Mouse (Mus musculus): ENCODE results near the gene Mitf.

The Mitf gene

DNA sequence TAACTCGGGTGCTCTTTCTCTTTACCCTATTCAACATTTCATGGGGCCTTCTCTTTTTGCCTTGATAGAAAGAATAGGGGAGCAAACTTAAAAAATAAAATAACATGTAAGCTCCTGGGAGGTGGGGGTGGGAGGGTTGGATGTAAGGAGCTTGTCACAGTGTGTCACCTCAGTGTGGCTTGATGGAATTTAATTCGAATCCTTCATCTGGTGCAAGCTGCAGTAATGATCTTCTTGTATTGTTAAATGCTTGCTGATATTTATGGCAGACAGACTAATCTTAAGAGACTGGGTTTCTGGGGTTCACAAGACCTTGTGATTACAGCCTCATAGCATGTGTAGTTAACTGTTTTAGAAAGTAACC is 144.0 kb downstream of the Mitf start:
- DNase-seq (ENCODE audit: low spot score), result no peak

DNA sequence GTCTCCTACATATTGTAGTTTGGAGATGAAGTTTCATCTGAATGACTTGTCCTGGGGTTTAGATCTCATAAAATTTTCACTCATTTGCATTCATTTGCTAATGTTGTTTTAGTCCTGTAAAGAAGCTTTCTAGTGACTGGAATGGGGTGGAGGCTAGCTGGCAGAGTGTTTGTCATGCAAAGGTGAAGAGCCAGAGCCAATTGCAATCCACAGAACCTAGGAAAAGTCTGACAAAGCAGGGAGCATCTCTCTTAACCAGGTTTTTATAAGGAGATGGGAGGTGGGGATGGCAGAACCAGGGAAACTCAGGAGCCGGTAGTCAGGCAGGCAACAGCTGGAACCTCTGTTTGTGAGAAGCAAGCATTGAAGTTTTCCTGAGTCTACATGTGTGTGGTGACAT is 144.9 kb downstream of the Mitf start:
- DNase-seq (ENCODE audit: low spot score), result no peak

DNA sequence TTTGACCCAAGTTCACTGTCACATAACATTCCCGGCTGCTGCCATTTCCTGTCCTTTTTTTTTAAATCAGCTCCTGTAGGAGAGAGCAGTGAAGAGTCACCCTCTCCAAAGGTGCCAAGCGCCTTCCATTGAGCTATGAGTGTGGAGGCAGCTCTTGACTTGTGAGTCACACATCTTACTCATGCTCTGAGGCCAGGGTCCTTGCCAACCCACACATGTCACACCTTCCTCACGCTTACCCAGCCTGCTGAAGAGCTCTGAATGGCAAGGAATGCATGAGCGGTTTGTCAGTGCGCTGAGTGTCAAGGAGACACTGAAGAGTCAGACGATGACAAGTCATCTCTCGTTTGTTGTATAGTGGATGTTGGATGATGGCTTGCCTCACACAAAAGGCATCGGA is 146.0 kb downstream of the Mitf start:
- no peak for DNase-seq (ENCODE audit: low spot score)

DNA sequence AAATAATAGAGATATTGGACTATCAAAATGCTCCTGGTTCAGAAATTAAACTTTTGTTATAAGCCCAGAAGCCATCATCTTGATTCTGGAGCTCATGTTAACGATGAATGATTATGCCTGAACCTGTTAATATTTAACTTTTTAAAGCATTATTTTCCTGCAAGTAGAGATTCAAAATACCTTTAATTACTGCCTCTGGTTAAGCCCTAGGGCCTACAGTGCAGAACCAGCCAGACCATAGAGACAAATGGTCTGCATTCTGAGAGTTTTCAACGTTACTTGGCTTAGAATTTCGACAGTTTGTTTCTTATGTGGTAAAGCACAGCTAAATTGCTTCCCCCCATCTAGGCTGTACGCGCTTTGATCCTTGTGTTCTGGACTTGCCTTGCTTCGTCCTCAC is 149.3 kb downstream of the Mitf start:
- DNase-seq (ENCODE audit: low spot score), result no peak

DNA sequence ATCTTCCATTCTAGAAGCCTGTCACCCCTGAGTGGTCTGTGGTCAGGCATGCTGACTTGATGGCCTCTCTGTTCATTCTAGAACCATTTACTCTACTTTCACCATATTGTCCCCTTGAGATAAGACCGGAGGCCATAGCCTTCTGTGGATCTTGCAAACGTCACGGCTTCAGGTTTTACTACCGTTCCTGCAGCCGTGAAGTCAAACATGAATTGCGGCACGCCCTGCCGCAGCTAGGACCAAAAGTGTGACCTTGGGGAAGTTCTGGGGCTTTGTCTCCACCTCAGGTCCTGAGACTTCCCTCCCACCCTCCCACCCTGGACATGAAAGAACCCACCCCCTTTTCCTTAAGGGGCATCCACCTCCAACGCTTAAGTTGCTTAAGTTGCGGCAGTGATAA is 149.8 kb downstream of the Mitf start:
- no peak for DNase-seq (ENCODE audit: low spot score)

DNA sequence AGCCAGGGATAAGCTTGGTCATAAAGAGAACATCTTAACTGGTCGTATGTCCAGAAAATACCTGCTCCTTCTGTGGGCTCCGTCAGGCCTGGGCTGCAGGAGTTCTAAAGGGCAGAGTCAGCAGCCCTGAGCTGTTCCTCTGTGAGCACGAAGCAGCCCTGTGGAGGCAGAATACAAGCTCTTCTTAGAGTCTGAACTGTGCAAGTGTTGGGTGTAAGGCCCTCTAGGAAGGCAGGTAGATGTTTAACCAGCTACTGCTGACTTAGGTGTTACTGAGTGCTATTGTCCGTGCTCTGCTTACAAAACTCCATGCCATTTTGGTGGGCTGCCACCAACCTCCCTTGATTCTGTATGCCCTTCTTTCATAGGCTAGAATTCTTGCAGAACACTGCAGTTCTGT is 151.4 kb downstream of the Mitf start:
- no peak for DNase-seq (ENCODE audit: low spot score)

DNA sequence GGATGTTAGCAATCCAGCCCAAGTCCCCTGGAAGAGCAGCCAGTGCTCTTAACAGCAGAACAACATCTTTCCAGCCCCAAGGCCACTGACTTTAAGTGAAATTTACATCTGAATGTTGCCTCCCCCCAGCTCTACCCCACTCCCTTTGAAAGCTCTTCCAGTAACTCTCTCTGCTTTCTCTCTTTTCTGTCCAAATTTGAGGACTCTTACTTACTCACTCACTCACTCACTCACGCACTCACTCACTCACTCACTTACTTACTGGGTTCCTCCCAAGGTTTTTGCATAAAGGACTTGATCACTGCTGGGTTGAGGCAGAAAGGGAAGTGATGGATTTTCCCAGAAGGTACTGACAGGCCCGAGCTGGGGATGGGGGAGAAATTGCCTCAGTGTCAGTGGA is 154.9 kb downstream of the Mitf start:
- no peak for DNase-seq (ENCODE audit: low spot score)

DNA sequence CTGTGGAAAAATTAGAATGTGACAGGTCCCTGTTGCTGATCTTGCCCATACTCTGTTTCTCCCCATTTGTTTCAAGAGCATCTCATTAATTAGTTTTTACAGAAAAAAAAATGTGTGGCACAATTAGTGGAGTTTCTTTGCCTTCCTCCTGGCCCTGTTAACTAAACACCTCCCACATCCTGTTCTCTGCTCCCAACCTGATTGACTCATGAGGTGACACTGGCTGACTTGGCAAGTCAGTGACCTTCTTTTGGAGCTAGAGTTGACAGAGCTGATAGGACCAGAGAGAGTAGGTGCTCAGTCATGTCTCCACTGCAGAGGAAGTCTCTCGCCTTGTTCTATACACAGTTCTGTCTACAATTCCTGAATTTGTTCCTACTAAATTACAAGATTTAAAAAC is 155.5 kb downstream of the Mitf start:
- DNase-seq (ENCODE audit: low spot score), result no peak

DNA sequence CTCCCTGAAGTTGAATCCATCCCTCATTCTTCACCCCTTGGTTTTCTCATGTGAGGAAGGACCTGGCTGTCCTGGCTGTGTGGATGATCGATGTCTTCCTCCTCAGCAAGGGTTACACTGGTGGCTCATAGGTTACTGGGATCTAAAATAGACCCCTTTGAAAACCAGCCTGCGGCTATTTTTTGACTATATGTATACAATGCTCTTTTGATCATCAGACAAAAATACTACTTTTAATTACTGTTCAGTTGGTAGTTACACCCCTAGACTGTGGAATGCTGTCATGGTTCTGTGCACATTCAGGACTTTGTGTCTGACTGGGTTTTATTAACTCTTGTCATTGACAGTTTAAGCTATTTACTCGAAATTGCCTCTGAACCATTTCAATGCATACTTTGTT is 157.9 kb downstream of the Mitf start:
- DNase-seq (ENCODE audit: low spot score), result no peak

DNA sequence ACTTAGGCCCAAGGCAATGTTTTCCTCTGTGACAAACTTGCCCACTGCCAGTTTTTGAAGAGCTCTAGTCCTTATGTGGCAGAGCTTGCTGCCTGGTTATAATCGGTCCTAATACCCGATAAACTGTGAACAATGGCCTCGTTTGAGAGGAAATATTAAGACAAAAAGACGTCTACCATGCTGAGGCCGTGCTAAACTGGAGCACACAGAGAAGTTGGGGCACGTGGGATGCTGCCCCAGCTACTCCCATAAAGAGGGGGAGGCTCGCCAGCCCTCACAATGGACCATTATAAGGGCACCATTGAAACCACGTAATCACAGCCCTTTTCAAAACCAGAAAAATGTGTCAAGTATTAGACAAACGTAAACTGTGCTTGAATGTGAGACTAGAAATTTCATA is 174.8 kb downstream of the Mitf start:
- no peak for DNase-seq (ENCODE audit: low spot score)

DNA sequence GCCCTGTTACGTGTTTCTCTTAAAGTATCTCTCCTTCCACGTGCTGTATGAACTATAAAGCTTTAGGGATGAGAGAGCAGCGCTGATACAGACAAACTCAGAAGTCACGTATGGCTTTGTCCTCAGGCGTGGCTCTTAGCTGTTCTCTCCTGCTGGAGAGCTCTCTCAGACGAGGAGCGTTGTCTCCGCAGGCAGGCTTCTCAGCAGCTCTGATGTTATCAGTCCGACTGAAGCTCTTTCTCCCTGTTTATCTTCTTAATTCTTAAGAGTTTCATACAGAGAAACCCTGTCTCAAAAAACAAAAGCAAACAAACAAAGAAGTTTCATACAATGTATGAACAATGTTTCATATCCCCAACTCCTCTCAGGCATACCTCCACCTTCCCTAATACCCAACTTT is 178.8 kb downstream of the Mitf start:
- DNase-seq (ENCODE audit: low spot score), result no peak

DNA sequence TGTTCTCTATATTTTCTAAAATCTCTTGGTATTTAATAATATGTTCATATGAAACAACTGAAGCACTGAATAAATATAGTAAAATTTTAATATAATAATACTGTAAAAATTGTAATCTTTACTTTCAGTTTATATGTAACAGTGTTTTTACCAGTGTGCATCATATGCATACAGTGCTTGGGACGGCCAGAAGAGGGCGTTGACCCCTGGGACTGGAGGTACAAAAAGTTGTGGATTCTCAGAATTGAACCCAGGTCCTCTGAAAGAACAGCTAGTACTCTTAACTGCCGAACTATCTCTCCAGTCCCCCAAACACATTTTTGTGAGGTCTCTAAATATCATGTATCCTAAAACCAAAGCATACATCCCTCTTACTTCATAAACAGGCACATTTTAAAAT is 179.6 kb downstream of the Mitf start:
- DNase-seq (ENCODE audit: low spot score), result no peak

DNA sequence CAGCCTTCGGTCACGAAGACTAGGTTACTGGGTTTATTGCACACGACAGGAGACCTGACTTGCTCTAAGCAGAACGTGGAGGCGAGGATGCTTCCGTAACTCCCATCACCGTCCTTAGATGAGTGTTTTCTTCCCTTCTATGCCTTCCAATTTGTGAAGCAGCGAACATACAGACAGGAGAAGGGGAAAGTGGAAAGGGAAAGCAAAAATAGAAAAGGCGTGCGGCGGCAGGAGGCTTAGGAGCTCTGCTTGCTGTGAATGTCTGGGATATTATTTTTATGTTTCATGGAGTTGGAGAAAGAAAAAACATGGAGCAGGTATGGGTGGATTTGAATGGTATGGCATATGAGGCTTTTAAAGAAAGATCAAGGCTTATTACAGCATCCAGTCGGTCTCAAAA is 186.7 kb downstream of the Mitf start:
- no peak for DNase-seq (ENCODE audit: low spot score)

DNA sequence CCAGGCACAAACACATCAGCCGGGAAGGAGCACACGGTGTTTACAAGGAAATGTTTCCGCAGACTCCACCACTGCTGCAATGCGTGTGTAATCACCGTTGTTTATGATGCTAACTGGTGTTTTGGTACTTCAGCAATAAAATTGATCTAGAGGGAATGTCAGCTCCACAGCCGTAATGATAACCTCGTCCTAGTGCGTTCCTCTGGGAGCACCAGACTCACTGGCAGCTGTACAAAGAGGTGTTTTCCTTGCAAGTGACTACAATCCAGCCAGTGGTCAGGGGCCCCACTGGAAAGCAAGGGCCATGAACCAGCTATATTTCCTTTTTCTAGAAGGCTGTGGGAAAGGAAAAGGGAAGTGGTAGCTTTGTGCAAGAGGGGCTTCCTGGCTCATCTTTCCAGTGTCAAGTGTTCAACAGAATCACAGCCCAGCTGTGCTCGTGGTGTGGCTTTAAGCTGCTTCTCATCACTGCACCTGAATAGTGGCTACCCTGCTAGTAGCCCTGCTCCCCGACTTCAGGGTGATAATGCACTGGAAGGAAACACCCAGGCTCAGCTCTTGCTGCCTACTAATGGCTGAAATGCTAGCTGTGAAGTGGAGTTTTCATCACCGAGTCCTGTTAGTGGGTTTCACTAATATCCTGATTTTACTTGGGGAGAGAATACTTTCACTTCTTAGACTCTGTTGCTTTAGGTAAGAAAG is 188.9 kb downstream of the Mitf start:
- DNase-seq (ENCODE audit: low spot score), result no peak

DNA sequence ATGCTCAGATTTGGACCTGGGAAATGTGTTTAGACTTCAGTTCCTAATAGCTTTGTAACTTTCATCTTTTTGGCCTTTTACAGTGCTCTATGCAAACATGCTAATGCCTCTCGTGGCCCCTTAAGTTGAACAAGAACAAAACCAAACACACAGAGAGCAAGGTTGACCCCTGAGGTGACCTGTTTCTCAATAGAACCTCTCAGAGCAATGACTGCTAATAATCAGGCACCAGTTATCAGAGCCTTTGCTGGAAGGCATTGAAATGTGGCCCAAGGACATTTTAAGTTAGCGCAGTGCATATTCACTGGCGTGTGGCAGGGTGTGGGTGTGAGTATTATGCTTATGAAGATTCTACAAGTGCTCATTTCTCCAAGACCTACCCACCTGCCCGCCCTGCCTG is 194.7 kb downstream of the Mitf start:
- no peak for DNase-seq (ENCODE audit: low spot score)

DNA sequence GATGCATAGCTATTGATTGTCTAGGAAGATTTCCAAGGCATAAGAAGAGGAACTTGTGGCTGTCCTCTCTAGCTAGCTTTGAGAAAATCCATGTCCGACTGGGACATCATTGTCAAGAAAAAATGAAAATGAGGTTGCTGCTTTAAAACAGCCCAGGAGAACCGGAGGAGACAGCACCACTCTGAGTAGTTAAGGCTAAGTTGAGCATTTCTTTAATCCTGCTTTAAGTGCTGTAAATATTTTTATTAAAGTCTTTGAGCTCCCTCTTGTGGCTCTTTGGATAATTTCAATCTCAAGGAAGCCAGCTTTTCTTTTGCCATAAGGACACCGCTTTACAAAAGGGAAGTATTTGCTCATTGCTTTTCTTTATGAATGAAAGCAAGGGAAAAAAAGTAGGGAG is 196.3 kb downstream of the Mitf start:
- peak; percentile 8 for DNase-seq (ENCODE audit: low spot score)

DNA sequence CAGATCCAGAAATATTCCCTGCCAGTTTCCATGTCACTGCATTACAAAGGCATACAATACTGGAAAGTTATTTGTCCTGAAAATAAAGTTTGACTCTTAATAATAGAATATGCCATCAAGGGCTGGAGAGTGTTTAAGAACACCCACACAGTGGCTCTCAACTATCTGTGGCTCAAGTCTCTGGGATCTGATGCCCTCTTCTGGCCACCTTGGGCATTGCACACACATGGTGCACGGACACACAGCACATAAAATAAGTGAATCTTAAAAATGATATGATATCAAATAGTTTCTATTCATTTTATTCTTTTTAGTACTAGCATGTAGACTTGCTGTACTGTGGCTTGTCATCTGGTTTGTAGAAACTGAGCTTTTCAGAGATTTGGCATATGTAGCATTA is 198.7 kb downstream of the Mitf start:
- DNase-seq (ENCODE audit: low spot score), result peak; percentile 17

DNA sequence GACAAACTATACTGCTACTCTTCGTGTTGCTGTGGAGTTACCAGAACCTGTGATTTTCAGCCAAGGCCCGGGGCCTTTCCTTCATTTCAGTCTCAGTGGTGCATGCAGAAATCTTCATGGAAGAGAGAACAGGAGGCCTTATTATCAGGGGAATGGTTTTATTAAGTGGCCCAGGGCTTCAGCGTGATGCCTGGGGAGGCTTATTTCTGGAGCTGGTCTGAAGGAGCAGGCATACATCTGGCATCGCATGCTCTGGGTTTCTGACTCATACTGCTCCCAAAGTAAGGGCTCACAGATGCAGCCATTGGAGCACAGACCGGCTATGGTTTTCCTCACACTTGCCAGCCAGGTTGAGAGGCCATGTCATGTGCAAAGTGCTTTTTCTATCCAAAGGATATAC is 208.2 kb downstream of the Mitf start:
- DNase-seq (ENCODE audit: low spot score), result no peak

DNA sequence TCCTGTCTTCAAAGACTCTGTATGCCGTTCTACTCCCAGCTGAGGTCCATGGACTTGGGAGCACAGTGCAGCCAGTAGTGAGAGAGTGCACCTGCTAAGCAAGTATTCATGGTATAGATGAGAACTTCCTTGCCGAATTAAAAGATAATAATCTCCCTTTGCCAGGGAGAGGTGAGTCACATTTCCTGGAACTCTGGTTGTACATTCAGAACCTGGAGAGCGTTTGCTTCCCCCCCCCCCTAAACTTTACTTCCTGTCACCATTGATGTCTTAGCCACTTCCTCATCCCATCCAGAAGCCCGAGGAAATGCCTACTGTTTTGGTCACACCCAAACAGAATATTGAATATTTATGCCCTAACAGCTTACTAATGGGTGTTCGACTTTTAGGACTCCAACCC is 209.0 kb downstream of the Mitf start:
- no peak for DNase-seq (ENCODE audit: low spot score)

DNA sequence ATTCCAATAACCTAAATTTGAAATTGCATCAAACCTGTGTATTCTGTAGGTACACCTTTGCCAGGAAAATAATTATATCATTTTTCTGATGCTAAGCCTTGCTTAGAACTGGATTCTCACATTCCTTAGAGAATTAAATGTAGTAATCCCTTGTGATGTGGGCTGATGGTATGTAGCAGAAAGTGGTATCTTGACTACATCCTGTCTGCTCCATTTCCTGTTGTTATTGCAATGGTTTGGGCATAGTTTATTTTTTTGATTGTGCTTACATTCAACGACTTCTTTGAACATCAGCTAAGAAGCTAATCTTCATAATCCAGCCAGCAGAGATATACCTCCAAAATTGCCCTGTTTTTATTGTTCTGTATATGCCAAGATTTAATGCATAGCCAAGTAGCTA is 217.0 kb downstream of the Mitf start:
- no peak for DNase-seq (ENCODE audit: low spot score)

DNA sequence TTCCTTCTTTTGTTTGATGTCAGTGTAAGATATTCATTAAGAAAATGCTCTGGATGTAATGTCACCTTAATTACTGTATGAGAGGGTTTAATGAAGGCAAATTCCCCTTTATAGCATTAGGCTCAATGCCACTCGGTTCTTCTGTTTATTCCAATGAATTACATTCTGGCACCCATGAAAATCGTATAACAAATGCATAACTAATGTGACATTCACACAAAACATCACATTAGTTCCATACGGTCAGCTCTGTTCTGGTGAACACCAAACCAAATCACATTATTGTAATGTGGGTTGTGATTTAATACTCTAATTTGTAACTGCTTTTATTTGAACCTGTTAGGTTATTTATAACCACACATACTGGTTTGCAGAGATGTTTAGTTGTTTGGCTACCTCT is 231.7 kb downstream of the Mitf start:
- DNase-seq (ENCODE audit: low spot score), result no peak

DNA sequence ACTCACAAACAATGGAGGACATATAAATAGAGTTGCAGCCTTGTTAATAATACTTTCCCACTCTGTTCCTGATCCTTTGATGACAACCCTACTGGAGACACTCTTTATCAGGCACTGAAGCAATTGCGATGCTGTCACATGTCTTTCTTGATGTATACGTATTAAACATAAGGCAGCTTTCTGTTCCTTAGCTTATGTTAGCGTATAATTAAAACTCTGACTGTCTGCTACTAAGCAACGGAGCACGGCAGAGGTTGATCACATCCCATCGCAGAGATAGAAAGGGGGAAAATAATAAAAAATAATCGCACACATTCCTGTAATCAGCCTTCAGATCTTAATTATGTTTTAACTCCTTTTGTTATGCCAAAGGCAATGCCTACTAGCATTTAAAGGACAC is 234.9 kb downstream of the Mitf start:
- no peak for DNase-seq (ENCODE audit: low spot score)

DNA sequence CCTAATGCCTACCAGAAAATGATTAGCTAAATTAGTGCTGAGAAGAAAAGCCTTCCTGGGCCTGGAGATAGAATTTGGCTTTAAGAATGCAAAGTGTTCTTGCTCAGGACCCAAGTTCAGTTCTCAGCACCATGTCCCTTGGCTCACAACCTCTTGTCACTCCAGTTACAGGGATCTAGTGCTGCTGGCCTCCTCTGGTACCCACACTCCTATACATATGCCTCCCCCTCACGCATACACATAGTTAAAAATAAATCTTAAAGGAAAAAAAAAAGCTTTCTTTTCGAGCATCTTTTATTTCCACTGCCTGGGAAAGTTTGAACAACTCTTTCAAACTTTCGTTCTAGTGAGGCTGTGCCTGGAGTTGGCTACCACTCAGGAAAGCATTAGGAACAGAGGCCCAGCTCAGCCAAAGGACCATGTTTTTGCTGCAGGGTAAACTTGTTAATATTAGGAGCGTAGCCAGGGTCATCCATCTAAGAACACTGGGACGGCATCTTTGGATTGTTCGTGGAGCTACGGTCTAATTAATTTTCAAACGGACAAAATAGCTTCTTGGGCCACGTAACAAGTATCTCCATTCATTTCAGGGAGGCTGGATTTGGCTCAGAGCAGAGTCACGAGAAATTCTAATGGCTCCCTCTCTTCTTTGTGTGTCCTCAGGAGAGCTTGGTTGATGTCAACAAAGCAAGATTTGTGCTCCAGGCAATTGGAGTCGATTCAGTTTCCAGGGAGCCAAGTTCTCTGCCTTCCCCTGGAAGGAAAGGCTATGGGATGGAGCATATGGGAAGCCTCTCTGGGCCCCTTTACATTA is 239.7 kb downstream of the Mitf start:
- DNase-seq (ENCODE audit: low spot score), result no peak

DNA sequence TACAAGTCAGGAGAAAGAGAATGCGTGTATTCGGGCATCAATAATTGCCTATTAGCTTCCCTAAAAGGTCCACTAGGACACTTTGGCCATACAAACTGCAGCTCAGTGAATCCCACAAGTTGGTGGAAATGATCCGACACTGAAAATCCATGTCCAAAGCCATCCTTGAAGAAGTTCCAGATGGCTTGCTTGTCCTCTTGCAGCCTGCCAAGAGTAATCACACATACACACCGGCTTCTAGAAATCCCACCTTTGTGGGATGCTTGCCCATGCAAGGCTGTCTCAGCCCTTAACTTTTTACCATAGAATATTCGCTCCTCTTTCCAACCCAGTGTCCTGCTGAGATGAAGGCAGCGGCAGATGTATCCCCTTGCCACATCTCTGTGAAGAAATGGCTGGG is 240.9 kb downstream of the Mitf start:
- no peak for DNase-seq (ENCODE audit: low spot score)
